Mouse (Mus musculus) bone marrow macrophage, adult 2 months (primary cell): ENCODE measurements around the gene Samd4b.

Source experiments
- CTCF ChIP-seq: IDR thresholded peaks from 2 replicates; pipeline ENCODE4 v1.5.1; 2012; ENCODE audit warnings: low read depth, mild to moderate bottlenecking, low read length, moderate library complexity
- POLR2A ChIP-seq: IDR thresholded peaks from 2 replicates; pipeline ENCODE4 v1.6.1; 2012; ENCODE audit warnings: mild to moderate bottlenecking, low read depth, low read length, borderline replicate concordance

DNA sequence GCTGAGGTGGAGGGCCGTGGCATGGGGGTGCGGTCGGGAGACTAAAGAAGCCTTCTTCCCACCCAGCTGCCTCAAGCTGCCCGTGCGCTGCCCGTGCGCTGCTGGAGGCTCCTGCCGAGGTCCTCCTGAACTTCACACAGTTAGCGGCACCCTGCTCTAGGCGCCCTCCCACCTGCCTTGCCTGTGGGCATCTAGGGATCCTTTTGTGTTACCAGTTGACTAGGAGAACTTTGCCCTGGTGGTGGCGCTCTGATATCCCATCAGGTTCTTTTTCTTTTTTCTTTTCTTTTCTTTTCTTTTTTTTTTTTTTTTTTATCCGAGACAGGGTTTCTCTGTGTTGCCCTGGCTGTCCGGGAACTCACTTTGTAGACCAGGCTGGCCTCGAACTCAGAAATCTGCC lies 107.0 kb downstream of the Samd4b start:
- TF ChIP-seq POLR2A (no peak), CTCF (no peak)
